Mouse (Mus musculus): ENCODE results near the gene Fstl4. TPM values are rescaled to one million over a fixed set of nuclear protein-coding genes. Genes with fewer than 3 reads are reported as not detected.
A peak's percentile ranks its signal among the peaks of the same experiment; 100 is the strongest.

The Fstl4 gene
- total RNA-seq, 1 experiment: 0.09 TPM

- TF ChIP-seq MAFK (IDR thresholded peaks at IDR 0.05; ENCODE audit: insufficient read depth, low read depth, low read length) (no peak), CHD2 (IDR thresholded peaks at IDR 0.05; ENCODE audit: low read depth, low read length) (no peak), ZC3H11A (IDR thresholded peaks at IDR 0.05; ENCODE audit: borderline replicate concordance, low read depth, low read length) (no peak), HCFC1 (IDR thresholded peaks at IDR 0.05; ENCODE audit: borderline replicate concordance, insufficient read depth, low read length) (no peak), ZNF384 (IDR thresholded peaks at IDR 0.05; ENCODE audit: low read depth, low read length) (no peak)
- in situ Hi-C loops (cut with MboI; ENCODE audit: low sequenced_read_pairs in 2 of 2, unreplicated experiment in 2 of 2): no loop called here
- Histone ChIP-seq H3K4me1 (ENCODE audit: control insufficient read depth in 2 of 2, insufficient read depth in 2 of 2, low read length in 2 of 2, poor library complexity in 1 of 2) (no peaks in the 10 kb centered on the region), H3K36me3 (ENCODE audit: control insufficient read depth, insufficient read depth, low read length, poor library complexity, severe bottlenecking) (no peaks in the 10 kb centered on the region), H3K9ac (ENCODE audit: insufficient read depth, low read depth, low read length, poor library complexity, severe bottlenecking) (no peak overlapping the region), H3K9me3 (ENCODE audit: control insufficient read depth, insufficient read depth, low read depth, low read length) (no peaks in the 10 kb centered on the region), H3K4me3 (ENCODE audit: insufficient read depth in 1 of 2, low read depth in 1 of 2, low read length in 2 of 2, poor library complexity in 1 of 2, severe bottlenecking in 1 of 2) (no peak overlapping the region), H3K27ac (ENCODE audit: insufficient read depth, low read depth, low read length, poor library complexity, severe bottlenecking) (no peak overlapping the region)
- DNase-seq (ENCODE audit: low read depth, low spot score): no peak
These were observed 392.0 kb downstream of the Fstl4 start for GRCm38 (mm10) chr11:53156463-53156862.

GRCm38 (mm10) chr11:53157621-53158259, 393.3 kb downstream of the Fstl4 start:
- Histone ChIP-seq H3K27ac (ENCODE audit: insufficient read depth, low read depth, low read length, poor library complexity, severe bottlenecking) (no peak overlapping the region), H3K36me3 (ENCODE audit: control insufficient read depth, insufficient read depth, low read length, poor library complexity, severe bottlenecking) (no peaks in the 10 kb centered on the region), H3K4me3 (ENCODE audit: insufficient read depth in 1 of 2, low read depth in 1 of 2, low read length in 2 of 2, poor library complexity in 1 of 2, severe bottlenecking in 1 of 2) (no peak overlapping the region), H3K4me1 (ENCODE audit: control insufficient read depth in 2 of 2, insufficient read depth in 2 of 2, low read length in 2 of 2, poor library complexity in 1 of 2) (no peaks in the 10 kb centered on the region), H3K9ac (ENCODE audit: insufficient read depth, low read depth, low read length, poor library complexity, severe bottlenecking) (no peak overlapping the region), H3K9me3 (ENCODE audit: control insufficient read depth, insufficient read depth, low read depth, low read length) (no peaks in the 10 kb centered on the region)
- no peak for TF ChIP-seq HCFC1 (IDR thresholded peaks at IDR 0.05; ENCODE audit: borderline replicate concordance, insufficient read depth, low read length)
- no peak for TF ChIP-seq ZC3H11A (IDR thresholded peaks at IDR 0.05; ENCODE audit: borderline replicate concordance, low read depth, low read length)
- TF ChIP-seq MAFK (IDR thresholded peaks at IDR 0.05; ENCODE audit: insufficient read depth, low read depth, low read length): no peak
- TF ChIP-seq ZNF384 (IDR thresholded peaks at IDR 0.05; ENCODE audit: low read depth, low read length): no peak
- TF ChIP-seq CHD2 (IDR thresholded peaks at IDR 0.05; ENCODE audit: low read depth, low read length): no peak
- in situ Hi-C loops (cut with MboI; ENCODE audit: low sequenced_read_pairs in 2 of 2, unreplicated experiment in 2 of 2): no loop called here
- DNase-seq (ENCODE audit: low read depth, low spot score): peak; percentile 21

DNA sequence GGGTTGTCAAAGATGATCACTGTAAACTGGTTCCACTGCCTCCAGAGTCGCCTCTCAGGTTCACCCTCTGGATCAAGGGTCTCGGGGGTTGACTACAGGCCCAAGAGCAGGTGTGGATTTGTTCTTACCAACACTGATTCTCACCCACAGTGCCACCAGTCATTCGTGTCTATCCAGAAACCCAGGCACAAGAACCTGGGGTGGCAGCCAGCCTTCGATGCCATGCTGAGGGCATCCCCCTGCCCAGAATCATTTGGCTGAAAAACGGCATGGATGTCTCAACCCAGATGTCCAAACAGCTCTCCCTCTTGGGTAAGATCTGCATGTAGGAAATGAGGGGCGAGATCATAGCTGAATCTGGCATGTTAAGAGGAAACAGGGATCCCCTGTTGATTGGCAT, 398.0 kb downstream of the Fstl4 start:
- no peak for DNase-seq (ENCODE audit: low read depth, low spot score)
- Histone ChIP-seq H3K36me3 (ENCODE audit: control insufficient read depth, insufficient read depth, low read length, poor library complexity, severe bottlenecking) (no peaks in the 10 kb centered on the region), H3K4me3 (ENCODE audit: insufficient read depth in 1 of 2, low read depth in 1 of 2, low read length in 2 of 2, poor library complexity in 1 of 2, severe bottlenecking in 1 of 2) (no peak overlapping the region), H3K9ac (ENCODE audit: insufficient read depth, low read depth, low read length, poor library complexity, severe bottlenecking) (no peak overlapping the region), H3K4me1 (ENCODE audit: control insufficient read depth in 2 of 2, insufficient read depth in 2 of 2, low read length in 2 of 2, poor library complexity in 1 of 2) (no peaks in the 10 kb centered on the region), H3K27ac (ENCODE audit: insufficient read depth, low read depth, low read length, poor library complexity, severe bottlenecking) (no peak overlapping the region), H3K9me3 (ENCODE audit: control insufficient read depth, insufficient read depth, low read depth, low read length) (no peaks in the 10 kb centered on the region)
- TF ChIP-seq ZNF384 (IDR thresholded peaks at IDR 0.05; ENCODE audit: low read depth, low read length): no peak
- no peak for TF ChIP-seq MAFK (IDR thresholded peaks at IDR 0.05; ENCODE audit: insufficient read depth, low read depth, low read length)
- TF ChIP-seq HCFC1 (IDR thresholded peaks at IDR 0.05; ENCODE audit: borderline replicate concordance, insufficient read depth, low read length): no peak
- TF ChIP-seq ZC3H11A (IDR thresholded peaks at IDR 0.05; ENCODE audit: borderline replicate concordance, low read depth, low read length): no peak
- TF ChIP-seq CHD2 (IDR thresholded peaks at IDR 0.05; ENCODE audit: low read depth, low read length): no peak
- in situ Hi-C loops (cut with MboI; ENCODE audit: low sequenced_read_pairs in 2 of 2, unreplicated experiment in 2 of 2): no loop called here

GRCm38 (mm10) chr11:53166478-53166877, 402.0 kb downstream of the Fstl4 start:
- H3K36me3 ChIP-seq (ENCODE audit: control insufficient read depth, insufficient read depth, low read length, poor library complexity, severe bottlenecking): no peaks in the 10 kb centered on the region

More at GRCm38 (mm10) chr11:53166478-53166877, 402.0 kb downstream of the Fstl4 start:
- in situ Hi-C loops (cut with MboI; ENCODE audit: low sequenced_read_pairs in 2 of 2, unreplicated experiment in 2 of 2): no loop called here
- no peak overlapping the region for H3K4me3 ChIP-seq (ENCODE audit: insufficient read depth in 1 of 2, low read depth in 1 of 2, low read length in 2 of 2, poor library complexity in 1 of 2, severe bottlenecking in 1 of 2)
- TF ChIP-seq HCFC1 (IDR thresholded peaks at IDR 0.05; ENCODE audit: borderline replicate concordance, insufficient read depth, low read length): no peak
- TF ChIP-seq MAFK (IDR thresholded peaks at IDR 0.05; ENCODE audit: insufficient read depth, low read depth, low read length): no peak
- TF ChIP-seq ZNF384 (IDR thresholded peaks at IDR 0.05; ENCODE audit: low read depth, low read length): no peak
- TF ChIP-seq CHD2 (IDR thresholded peaks at IDR 0.05; ENCODE audit: low read depth, low read length): no peak
- no peak for TF ChIP-seq ZC3H11A (IDR thresholded peaks at IDR 0.05; ENCODE audit: borderline replicate concordance, low read depth, low read length)
- DNase-seq (ENCODE audit: low read depth, low spot score): no peak
- no peaks in the 10 kb centered on the region for H3K9me3 ChIP-seq (ENCODE audit: control insufficient read depth, insufficient read depth, low read depth, low read length)
- H3K9ac ChIP-seq (ENCODE audit: insufficient read depth, low read depth, low read length, poor library complexity, severe bottlenecking): no peak overlapping the region
- H3K4me1 ChIP-seq (ENCODE audit: control insufficient read depth in 2 of 2, insufficient read depth in 2 of 2, low read length in 2 of 2, poor library complexity in 1 of 2): no peaks in the 10 kb centered on the region
- H3K27ac ChIP-seq (ENCODE audit: insufficient read depth, low read depth, low read length, poor library complexity, severe bottlenecking): no peak overlapping the region

All from ES-E14 (cell line).